Mouse (Mus musculus): ENCODE results near the gene Cuedc1. TPM values are rescaled to one million over a fixed set of nuclear protein-coding genes. Genes with fewer than 3 reads are reported as not detected.

The Cuedc1 gene
- polyA plus RNA-seq, 1 experiment, result 62.4 TPM

- DNase-seq (ENCODE audit: low spot score), result peak; percentile 60
These were observed 10.9 kb upstream of the Cuedc1 start for GRCm38 (mm10) chr11:88086737-88087627.

GRCm38 (mm10) chr11:88089150-88089549 lies 8.7 kb upstream of the Cuedc1 start:
- DNase-seq (ENCODE audit: low spot score), result no peak

GRCm38 (mm10) chr11:88090293-88090692 lies 7.6 kb upstream of the Cuedc1 start:
- DNase-seq (ENCODE audit: low spot score), result no peak

- DNase-seq (ENCODE audit: low spot score), result no peak
These were observed 5.9 kb upstream of the Cuedc1 start for GRCm38 (mm10) chr11:88091949-88092348.

GRCm38 (mm10) chr11:88097173-88097572 lies 685 bp upstream of the Cuedc1 start:
- DNase-seq (ENCODE audit: low spot score), result no peak

GRCm38 (mm10) chr11:88098787-88099598 lies 1.1 kb downstream of the Cuedc1 start:
- DNase-seq (ENCODE audit: low spot score), result peak; percentile 83

GRCm38 (mm10) chr11:88099599-88100023 lies 1.8 kb downstream of the Cuedc1 start:
- DNase-seq (ENCODE audit: low spot score), result peak; percentile 62

GRCm38 (mm10) chr11:88100170-88100569 lies 2.3 kb downstream of the Cuedc1 start:
- DNase-seq (ENCODE audit: low spot score), result no peak

GRCm38 (mm10) chr11:88103214-88103941 lies 5.5 kb downstream of the Cuedc1 start:
- DNase-seq (ENCODE audit: low spot score), result no peak

- no peak for DNase-seq (ENCODE audit: low spot score)
These were observed 7.8 kb downstream of the Cuedc1 start for GRCm38 (mm10) chr11:88105494-88106291.

- DNase-seq (ENCODE audit: low spot score), result no peak
These were observed 8.4 kb downstream of the Cuedc1 start for GRCm38 (mm10) chr11:88106292-88106554.

GRCm38 (mm10) chr11:88107365-88107764 lies 9.5 kb downstream of the Cuedc1 start:
- no peak for DNase-seq (ENCODE audit: low spot score)

GRCm38 (mm10) chr11:88110031-88110594 lies 12.3 kb downstream of the Cuedc1 start:
- DNase-seq (ENCODE audit: low spot score), result no peak

- no peak for DNase-seq (ENCODE audit: low spot score)
These were observed 14.2 kb downstream of the Cuedc1 start for GRCm38 (mm10) chr11:88112078-88112477.

GRCm38 (mm10) chr11:88112677-88113333 lies 14.9 kb downstream of the Cuedc1 start:
- no peak for DNase-seq (ENCODE audit: low spot score)

GRCm38 (mm10) chr11:88113543-88114271 lies 15.8 kb downstream of the Cuedc1 start:
- no peak for DNase-seq (ENCODE audit: low spot score)

- DNase-seq (ENCODE audit: low spot score), result no peak
These were observed 17.0 kb downstream of the Cuedc1 start for GRCm38 (mm10) chr11:88114871-88115301.

GRCm38 (mm10) chr11:88116568-88116967 lies 18.7 kb downstream of the Cuedc1 start:
- DNase-seq (ENCODE audit: low spot score), result no peak

- DNase-seq (ENCODE audit: low spot score), result no peak
These were observed 19.7 kb downstream of the Cuedc1 start for GRCm38 (mm10) chr11:88117356-88118090.

All from urinary bladder, adult 2 months (tissue).